Mouse (Mus musculus) Patski (cell line): ENCODE results near the gene Scn1b. TPM values are rescaled to one million over a fixed set of nuclear protein-coding genes. Genes with fewer than 3 reads are reported as not detected.

Source experiments
- ATAC-seq: fragments of 100-300 bp; one replicate; pipeline ENCODE4 v1.8.0; 2021
- CTCF ChIA-PET: fragments of 350-600 bp; sonication (Branson Sonifier 250); formaldehyde crosslinking; loops from one replicate; lab custom pipeline; 2022; ENCODE audit warnings: inconsistent platforms; lab: Charles Lee
- POLR2A ChIA-PET: fragments of 350-600 bp; sonication (Branson Sonifier 250); formaldehyde crosslinking; loops from one replicate; lab custom pipeline; 2022; ENCODE audit warnings: antibody characterized with exemption, inconsistent platforms; lab: Charles Lee
- DNase-seq: peaks from one replicate; pipeline ENCODE4 v3.0.0-alpha.2; 2011; ENCODE audit warnings: low read depth, low spot score
- H3K27me3 ChIP-seq: fragments of 371-371 bp; one replicate; pipeline ENCODE4 v1.5.1; 2021
- CTCF ChIP-seq: fragments of 100-300 bp; IDR thresholded peaks from one replicate; pipeline ENCODE4 v1.5.1; 2021
- in situ Hi-C: fragments of 300-500 bp; cut with MboI; formaldehyde crosslinking; loops from 3 replicates; pipeline ENCODE4 v1.11.1; 2018; ENCODE audit warnings: low pct_unique_long_range_greater_than_20kb, mixed read lengths
- polyA plus RNA-seq: library from polyadenylated mRNA; unstranded; gene quantifications from one replicate; pipeline ENCODE4 v1.2.3, GENCODE M21; 2021

Gene Scn1b
- polyA plus RNA-seq, 1 experiment from 2014 or later: 8.5 TPM

DNA sequence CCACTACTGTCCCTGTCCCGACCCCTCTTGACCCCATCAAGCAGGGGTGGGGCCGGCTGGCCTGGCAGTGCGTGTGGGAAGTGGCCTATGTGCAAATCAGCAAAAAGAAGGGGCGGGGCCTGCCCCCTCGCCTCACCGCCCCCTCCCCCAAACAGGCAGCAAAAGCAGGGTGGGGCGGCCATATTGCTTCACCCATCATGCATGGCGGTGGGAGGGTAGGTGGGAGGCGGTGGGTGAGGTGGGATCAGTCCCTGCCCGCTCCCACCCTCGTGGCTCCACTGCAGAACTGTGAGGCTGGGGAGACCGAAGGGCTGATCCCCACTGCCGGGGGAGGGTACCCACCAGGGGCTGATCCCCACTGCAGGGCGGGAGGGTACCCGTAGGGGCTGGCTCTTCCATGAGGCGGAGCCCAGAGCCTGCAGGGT is 10.1 kb downstream of the Scn1b start:
- CTCF ChIA-PET: no interaction called here
- ATAC-seq (no peak), DNase-seq (no peak)
- in situ Hi-C loops: no loop called here
- TF ChIP-seq CTCF: no peak
- no peaks in the 10 kb centered on the region for H3K27me3 ChIP-seq
- POLR2A ChIA-PET: no interaction called here

DNA sequence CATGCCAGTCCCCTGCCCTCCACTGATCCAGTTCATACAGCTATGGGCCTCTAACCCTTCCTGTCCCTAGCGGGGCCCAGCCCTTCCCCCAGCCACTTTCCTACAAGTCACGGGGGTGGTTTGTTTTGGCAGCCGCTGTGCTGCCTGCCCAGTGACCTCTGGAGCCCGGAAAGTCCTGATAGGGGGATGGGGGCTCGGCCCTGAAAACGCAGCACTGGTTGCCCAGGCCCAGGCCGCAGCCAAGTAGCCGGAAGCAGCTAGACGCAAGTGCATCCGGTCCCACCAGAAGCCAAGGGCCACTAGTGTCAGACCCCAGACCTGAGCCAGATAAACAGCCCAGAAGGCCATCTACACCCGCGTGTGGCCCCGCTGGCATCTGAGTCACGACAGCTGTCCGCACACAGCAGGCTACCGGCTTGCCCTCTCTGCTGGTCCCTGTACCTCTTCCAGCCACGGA is 11.2 kb downstream of the Scn1b start:
- ATAC-seq: no peak
- no peak for TF ChIP-seq CTCF
- ChIA-PET POLR2A (interaction anchor here (0.7 kb wide), 1 partner anchor 11 kb away, joined by 3 read pairs; no protein-coding TSS in a partner anchor), CTCF (no interaction called here)
- DNase-seq: no peak
- H3K27me3 ChIP-seq: no peaks in the 10 kb centered on the region
- in situ Hi-C loops: no loop called here

DNA sequence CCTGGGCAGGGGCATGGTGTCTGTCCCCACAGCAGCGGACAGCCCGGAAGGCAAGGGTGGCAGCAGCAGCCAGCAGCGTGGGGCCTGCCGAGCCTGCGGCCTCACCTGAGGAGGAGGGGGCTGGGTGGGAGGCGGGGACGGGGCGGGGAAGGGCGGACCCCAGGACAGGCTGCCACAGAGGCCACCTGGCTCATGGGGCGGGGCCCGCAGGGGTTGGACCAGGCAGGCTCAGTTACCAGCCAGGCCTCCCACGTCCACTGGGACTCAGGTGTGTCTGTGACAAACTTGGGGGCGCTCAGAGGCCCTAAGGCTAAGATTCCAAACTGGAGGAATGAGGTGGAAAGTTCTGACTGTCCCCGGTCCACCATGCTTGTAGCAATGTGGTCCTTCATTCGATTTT is 11.6 kb downstream of the Scn1b start, which contains the start of gene Hpn:
TSS of gene Hpn (minus strand) at position 109 of the 400 bp plus-strand sequence.
- CTCF ChIA-PET: no interaction called here

DNA sequence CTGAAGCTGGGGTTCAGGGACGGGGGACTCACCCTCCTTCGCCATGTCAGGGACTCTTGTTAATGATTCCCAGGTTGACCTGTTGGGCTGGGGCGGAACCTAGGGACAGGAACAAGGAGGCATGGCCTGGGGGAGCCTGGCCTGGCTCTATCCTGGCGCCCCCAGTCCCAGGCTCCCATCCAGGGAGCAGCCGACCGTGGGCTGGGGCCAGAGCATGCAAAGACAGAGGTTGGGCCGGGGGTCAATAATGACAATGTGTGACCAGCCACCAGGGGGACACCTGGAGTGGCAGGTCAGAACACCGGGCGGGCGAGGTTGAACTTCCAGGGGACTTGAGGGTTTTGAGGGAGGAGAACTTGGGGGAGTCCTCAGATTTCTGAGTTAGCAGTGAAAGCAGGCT is 12.2 kb downstream of the Scn1b start:
- ATAC-seq: no peak
- in situ Hi-C loops: no loop called here
- no peaks in the 10 kb centered on the region for H3K27me3 ChIP-seq
- ChIA-PET POLR2A (no interaction called here), CTCF (no interaction called here)
- no peak for TF ChIP-seq CTCF
- DNase-seq: no peak

More for the DNA sequence above, 11.6 kb downstream of the Scn1b start, which contains the start of gene Hpn:
- POLR2A ChIA-PET: no interaction called here
- in situ Hi-C loops: no loop called here
- H3K27me3 ChIP-seq: no peaks in the 10 kb centered on the region
- no peak for TF ChIP-seq CTCF
- DNase-seq (no peak), ATAC-seq (no peak)

DNA sequence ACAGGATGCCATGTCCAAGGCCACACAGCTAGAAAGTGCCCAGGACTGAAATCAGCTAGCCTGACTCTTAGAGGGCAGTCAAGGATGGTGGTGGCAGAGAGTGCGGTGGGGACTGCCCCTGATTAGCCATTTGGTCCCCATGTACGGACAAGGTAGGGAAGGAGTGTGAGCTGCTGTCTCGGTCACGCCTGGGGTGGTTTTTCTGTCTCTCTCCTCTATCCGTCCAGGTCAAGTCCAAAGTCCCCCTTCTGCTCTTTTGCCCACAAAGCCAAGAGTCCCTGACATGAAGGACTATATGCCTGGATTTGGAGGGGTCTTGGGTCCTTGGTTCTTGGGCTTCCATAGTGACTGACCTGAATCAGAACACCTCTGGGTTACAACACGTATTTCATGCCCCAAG is 13.0 kb downstream of the Scn1b start:
- ChIA-PET CTCF (interaction anchor here (1.2 kb wide), 1 partner anchor 10 kb away, joined by 5 read pairs; no protein-coding TSS in a partner anchor), POLR2A (no interaction called here)
- in situ Hi-C loops: no loop called here
- no peak for ATAC-seq
- no peaks in the 10 kb centered on the region for H3K27me3 ChIP-seq
- no peak for TF ChIP-seq CTCF
- DNase-seq: no peak

DNA sequence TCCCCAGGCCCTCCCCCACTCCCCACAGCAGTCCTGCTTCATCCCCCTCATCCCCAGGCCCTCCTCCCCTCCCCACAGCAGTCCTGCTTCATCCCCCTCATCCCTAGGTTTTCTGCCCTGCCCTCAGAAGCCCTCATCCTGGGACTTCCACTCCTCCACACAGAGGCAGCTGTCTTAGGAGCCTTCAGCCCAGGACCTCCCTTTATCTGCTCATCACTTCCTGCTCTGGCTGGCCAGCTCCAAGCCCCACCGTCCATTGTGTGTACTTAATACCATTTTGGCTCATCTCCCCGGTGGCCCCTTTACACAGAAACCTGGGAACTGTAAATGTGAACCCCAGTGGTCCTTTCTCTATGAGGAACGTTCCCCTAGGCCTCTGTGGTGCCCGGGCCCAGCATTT is 14.8 kb downstream of the Scn1b start:
- ATAC-seq (no peak), DNase-seq (no peak)
- POLR2A ChIA-PET: no interaction called here
- TF ChIP-seq CTCF: no peak
- CTCF ChIA-PET: no interaction called here
- in situ Hi-C loops: no loop called here
- no peaks in the 10 kb centered on the region for H3K27me3 ChIP-seq

DNA sequence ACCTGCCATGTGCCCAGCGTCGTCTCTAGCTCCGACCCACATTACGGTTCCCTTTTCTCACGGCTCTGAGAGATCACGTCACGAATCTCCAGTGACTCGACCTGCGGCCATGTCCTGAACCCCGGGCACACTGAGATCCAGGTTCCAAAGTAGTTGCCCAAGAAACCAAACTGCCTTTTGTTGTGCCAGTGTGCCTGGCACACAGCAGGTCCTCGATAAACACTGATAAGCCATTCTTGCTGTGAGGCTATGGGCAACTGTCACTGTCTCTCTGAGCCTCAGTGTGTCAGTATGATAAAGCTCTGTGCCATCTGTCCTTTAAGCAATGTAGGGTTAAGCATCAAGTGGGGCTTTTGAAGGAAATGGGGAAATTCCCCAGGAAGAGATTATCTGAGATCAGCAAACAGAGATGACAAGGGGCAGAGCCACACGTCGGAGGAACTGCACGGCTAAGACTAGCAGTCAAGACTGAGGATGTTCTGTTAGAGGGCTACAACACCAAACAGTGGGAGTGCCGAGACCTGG is 15.9 kb downstream of the Scn1b start:
- ChIA-PET POLR2A (no interaction called here), CTCF (no interaction called here)
- no peak for DNase-seq

DNA sequence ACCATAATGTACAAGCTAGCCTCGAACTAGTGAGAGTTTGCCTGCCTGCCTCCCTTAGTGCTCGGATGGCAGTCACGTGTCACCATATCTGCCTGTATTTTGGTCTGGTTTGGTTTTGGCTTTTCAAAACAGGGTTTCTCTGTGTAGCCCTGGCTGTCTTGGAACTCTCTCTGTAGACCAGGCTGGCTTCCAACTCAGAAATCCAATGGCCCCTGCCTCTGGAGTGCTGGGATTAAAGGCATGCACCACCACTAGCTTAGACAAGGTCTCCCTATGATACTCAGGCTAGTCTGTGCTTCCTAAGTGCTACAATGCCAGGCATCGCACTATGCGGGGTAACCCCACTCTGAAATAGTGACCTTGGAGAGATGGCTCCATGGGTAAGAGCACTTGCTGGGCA is 17.0 kb downstream of the Scn1b start:
- ChIA-PET POLR2A (no interaction called here), CTCF (no interaction called here)
- in situ Hi-C loops: no loop called here
- DNase-seq (no peak), ATAC-seq (no peak)
- no peaks in the 10 kb centered on the region for H3K27me3 ChIP-seq
- no peak for TF ChIP-seq CTCF

More for the DNA sequence above, 15.9 kb downstream of the Scn1b start:
- H3K27me3 ChIP-seq: no peaks in the 10 kb centered on the region
- no peak for TF ChIP-seq CTCF
- in situ Hi-C loops: no loop called here
- ATAC-seq: no peak

DNA sequence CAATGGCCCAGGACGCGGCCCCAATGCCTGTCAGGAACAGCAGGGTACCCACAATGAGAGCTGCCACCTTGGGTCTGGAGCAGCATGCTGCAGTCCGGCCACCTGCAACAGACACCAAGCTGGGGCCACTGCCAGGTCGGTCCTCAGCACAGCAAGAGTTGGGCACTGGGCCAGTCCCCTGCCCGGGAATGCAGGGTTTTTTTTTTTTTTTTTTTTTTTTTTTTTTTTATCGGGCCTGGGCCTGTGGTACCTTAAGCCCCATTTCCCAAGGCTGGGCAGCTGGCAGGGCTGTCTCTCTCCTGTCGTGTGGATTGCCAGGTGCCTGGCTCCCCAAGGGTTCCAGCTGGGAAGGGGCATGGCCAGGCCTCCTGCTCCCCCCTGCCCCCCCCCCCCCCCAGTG is 17.7 kb downstream of the Scn1b start:
- no peak for DNase-seq
- TF ChIP-seq CTCF: no peak
- ChIA-PET CTCF (no interaction called here), POLR2A (no interaction called here)
- in situ Hi-C loops: no loop called here
- no peaks in the 10 kb centered on the region for H3K27me3 ChIP-seq
- no peak for ATAC-seq

DNA sequence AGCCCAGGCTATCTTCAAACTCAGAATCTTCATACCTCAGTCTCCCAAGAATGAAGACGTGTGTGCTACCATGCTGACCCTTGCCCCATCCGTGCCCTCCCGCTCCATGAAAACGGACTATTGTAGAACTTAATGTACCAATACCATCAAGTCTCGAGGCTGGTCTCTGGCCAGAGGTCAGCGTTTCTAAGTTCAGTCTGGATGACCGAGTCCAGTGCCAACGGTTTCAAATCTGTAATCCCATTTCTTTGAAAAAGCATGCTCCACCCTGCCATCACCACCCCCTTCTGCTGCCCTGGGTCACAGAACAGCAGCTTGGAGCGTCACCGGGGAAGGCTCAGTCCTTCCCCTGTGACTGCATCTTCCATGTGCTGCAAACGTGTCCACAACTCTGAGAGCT is 19.0 kb downstream of the Scn1b start:
- TF ChIP-seq CTCF: no peak
- ATAC-seq (no peak), DNase-seq (no peak)
- CTCF ChIA-PET: interaction anchor here (1.4 kb wide), 1 partner anchor 11 kb away, joined by 3 read pairs; no protein-coding TSS in a partner anchor
- POLR2A ChIA-PET: interaction anchor here (0.6 kb wide), 1 partner anchor 21 kb away, joined by 3 read pairs; no protein-coding TSS in a partner anchor
- peaks cover 6% of the 10 kb centered on the region for H3K27me3 ChIP-seq
- in situ Hi-C loops: no loop called here

DNA sequence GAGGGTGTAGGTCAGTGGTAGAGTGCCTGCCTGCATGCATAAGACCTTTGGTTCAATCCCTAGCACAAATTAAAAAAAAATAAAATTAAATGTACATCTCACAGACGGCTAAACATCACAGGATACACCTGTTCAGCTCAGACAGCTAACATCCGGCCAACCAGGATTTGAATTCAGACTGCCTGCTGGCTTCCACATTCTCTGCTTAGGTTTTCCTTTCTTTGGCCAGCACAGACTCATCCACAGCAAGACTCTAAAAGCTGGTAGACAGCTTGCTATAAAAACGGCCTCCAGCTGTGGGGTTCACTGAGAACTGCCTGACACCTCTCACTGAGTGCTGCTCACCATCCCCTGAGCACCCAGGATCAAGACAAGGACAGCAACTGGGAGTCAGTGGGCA is 20.6 kb downstream of the Scn1b start:
- ATAC-seq: no peak
- CTCF ChIA-PET: interaction anchor here (1.3 to 2.5 kb wide), 4 partner anchors 12 to 71 kb away, joined by 3 to 8 read pairs (median 4); no protein-coding TSS in a partner anchor
- in situ Hi-C loops: no loop called here
- H3K27me3 ChIP-seq: peaks cover 6% of the 10 kb centered on the region
- DNase-seq: no peak
- POLR2A ChIA-PET: no interaction called here
- no peak for TF ChIP-seq CTCF
